Mouse (Mus musculus) neural tube, embryonic 10.5 days (tissue): ENCODE data around the gene Ociad1.

ENCODE experiments used
- DNase-seq: peaks from one replicate; pipeline ENCODE4 v3.0.0-alpha.2; 2017; ENCODE audit warnings: low spot score; ENCODE audit errors: extremely low spot score

The Ociad1 gene

DNA sequence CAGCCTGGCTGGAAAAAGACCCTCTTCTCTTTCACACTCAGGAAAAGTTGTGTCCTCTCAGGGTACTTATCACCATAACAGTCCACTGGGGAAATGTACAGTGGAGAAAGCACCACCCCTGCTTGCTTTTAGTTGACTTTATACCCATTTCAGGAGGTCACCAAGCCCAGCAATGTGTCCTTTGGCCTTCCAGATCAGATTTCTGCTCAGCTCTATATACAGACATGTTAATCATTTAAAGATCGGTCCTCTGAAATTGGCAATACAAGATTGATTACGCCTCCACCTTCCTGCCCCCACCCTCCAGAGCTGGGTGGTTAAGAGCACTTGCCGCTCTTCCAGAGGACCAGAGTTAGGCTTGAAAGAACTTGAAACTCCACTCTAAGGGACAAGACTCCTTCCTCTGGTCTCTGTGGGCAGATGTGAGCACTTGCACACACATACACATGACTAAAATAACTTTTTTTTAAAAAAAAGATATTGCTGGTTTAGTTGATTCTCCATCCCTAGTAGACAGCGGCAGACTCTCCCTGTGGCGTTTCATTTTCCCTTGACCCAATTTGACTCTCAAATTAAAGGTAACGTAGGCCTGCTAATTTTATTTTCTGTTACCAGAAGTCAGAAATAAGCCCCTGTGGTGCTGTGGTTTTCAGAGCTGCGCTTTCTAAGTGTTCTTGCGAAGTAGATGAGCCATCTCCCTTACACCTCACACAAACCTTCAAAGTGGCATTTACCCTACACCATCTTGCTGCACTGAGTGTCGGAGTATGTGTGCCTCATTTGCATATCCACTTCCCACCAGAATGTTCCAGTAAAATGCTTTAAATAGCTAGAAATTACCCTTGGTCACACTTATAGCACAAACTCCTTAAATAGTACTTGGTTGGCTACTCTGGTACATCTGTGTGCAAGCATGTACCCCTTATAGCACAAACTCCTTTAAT lies 47.5 kb downstream of the Ociad1 start:
- DNase-seq: no peak

DNA sequence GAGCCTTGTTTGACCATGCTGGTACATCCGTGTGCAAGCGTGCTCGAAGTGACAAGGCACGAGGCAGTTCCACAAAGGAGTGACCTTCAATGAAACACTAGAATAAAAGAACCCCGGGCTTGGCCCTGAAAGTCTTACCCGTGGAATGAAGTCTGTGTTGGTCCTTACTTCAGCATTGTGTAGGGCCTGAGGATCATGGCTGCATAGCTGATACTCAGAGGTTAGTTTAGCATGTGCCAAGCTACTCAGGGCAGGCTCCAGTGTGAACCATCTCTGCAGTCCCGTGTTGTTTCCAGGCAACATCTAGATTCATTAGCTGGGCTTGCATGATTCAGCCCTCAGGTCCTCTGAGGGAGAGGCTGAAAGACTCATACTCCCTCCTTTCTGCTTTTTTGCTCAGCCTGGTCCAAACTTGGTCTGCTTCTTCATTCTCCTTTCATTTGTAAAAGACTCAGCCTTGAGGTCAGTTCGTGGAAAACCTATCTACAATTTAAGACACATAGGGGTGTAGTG lies 48.2 kb downstream of the Ociad1 start, which contains the start of gene Ociad2:
Ociad2 (minus strand) TSS at position 306 of the 513 bp plus-strand sequence.
- no peak for DNase-seq

DNA sequence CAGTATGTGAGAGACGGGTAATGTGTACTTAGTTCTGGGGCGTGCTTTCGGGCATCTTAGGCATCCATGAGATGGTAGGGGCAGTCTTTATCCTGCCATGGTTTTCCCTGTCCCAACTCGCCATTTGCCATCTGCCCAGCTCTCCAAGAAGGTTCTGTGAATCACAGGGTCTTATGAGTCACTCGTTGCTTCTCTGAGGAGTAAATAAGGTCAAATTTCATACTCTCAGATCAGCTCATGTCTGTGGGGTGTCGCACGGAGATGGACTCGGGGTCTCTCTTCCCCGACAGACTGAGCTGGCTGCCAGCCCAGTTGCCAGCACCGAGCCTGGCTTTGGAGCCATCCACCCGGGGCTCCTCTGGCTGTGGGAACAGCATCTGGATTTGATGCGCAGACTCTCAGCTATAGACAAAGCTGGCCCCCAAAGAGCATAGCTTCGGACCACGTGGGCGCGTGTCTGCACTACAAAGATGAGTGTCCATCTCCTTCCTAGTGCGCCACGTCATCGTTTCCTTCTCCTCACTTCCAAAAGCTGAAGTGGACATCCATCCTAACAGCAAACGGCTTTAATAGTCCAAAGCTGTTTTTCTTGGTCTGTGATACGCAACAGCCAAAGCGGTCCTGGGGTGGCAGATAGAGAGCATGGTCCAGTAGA lies 50.2 kb downstream of the Ociad1 start:
- DNase-seq: no peak

DNA sequence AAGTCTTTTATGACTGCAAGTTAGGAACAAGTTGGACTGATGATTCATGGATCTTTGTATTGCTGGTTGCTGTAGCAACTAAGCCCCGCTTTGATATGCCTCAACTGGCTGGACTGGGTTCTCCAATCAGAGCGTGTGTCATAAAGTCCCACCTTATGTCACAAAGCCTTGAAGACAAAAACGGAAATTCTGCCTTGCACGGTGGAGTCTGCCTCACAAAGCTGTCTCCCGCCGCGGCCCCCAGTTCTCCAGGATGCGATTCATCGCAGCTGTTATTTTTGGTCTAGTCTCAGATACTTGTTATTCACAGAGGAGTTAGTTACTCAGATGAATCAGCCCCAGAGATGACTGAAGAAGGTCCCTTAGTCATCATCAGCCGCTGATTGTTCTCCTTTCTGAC lies 51.7 kb downstream of the Ociad1 start:
- no peak for DNase-seq

DNA sequence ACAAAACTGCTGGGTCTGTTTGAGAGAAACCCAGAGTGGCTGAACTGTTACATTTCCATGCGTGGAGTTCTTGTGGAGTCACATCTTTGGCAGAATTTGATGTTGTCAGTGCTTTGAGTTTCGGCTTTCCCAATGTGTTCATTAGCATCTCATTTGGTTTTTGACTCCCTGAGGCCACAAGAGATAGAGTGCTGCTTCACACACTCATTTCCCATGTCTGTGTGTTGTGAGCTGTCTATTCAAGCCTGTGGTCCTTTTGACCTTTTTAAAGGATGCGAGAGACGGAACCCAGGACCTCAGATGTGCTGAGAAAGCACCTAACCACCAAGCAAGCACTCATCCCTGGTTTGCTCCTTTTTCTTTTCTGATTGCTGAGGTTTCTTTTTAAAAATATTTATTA lies 52.7 kb downstream of the Ociad1 start:
- no peak for DNase-seq

DNA sequence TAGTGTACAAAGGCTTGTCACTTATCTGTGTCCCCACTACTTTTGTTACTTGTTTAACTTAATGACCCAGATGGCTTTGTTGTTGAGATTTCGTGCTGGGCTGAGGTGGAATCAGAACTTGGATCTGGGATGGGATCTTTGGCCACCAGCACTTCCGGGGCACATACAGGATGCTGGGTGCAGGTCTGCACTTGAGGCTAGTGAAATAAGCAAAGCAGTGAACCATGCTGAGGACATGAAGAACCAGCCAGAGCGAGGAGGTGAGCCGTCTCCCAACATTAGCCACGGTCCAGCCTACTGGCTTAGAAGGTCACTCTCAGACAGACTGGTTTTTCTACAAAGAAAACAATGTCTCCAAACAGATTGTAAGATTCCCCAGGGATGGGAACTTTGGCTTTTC lies 56.9 kb downstream of the Ociad1 start:
- DNase-seq: no peak

DNA sequence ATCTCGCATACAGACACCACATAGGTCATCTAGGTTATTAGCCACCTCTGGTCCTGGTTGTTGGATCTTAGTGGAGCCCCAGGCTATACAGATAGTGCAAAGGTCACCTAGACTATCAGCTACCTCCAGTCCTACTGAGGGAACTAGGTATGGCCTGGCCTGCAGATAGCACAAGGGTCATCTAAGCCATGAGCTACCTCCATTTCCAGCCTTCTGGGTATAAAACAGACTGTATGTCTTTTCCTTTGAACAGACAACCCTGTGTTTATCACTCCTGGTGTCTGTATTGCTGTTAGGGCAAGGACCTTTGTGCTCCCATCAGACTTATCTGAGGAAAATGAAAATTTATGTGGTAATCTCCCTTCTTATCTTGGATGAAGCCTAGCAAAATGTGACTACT lies 59.2 kb downstream of the Ociad1 start:
- DNase-seq: no peak

DNA sequence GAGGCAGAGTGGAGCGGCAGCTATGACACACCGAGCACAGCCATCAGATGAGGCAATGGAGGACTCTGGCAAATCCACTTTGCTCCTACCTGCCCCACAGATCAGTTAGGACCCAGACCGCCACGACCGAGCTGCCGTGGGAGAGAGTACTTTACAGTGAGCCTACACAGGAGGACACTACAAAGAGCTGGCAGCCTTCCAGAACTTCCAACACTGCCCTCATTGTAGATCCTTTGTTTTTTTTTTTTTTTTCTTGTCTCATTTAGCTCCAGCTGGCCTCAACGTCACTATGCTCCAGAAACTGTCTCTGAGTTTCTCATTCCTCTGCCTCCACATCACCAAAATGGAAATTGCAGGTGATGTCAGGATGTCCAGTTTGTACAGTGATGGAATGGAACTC lies 60.9 kb downstream of the Ociad1 start:
- DNase-seq: no peak

DNA sequence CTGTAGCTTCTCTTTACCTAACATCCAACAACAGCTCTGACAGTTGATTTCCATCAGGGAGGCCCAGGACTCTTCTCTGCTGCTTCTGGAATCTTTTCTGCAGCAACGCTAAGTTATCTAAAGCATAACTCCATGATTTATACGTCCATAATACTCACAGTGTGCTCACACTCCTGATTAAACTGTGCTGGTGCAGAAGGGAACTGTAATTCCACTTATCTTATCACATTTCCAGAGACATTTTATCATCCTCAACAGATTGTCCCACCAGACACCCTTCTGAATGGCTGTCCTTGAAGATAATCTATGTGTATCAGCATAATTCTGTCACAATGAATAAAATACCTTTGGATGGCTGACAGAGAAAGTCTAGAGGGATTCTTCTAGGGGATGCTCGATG lies 61.4 kb downstream of the Ociad1 start:
- DNase-seq: no peak

DNA sequence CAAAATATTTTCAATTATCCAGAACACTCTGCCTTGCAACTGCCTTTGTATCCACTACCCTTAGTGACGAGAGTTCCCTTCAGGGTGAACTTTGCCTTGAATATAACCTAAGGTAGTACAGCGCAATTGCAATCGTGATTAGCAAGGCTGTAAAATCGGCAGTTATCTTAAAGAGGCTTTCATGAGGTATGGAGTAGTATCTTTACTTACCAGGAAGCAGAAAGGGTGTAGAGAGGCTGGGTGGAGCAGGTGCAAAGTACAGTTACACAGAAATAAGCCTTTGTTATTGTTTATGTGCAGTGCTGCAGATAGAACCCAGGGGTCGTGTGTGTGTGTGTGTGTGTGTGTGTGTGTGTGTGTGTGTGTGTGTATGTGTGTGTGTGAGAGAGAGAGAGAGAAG lies 62.8 kb downstream of the Ociad1 start:
- no peak for DNase-seq

DNA sequence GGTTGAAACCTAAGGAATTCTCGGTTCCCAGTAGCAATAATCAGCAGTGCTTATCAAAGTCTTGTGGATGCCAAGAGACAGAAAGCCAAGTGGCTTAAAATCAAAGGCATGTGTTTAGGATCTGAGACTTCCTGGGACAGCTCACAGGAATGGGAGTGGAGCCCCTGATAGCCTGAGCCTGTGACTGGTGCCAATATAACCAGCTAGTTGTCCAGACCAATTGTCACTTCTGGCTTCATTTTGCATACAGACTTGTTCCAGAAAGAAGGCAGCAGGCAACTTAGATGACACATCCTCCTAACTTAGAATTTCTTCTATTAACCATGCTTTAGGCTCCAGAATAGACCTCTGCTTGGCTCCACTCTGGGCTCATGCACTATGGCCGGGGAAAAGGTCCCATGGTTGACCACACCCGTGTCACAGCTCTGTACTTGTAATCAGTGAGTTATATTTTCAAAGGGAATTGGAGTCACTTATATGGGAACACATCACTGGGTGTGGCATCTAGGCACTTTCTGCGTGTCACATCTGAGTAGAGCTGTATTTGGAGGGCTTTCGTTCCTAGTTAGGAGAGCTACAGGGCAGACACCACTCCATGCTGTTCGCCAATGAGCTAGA lies 66.7 kb downstream of the Ociad1 start:
- no peak for DNase-seq

DNA sequence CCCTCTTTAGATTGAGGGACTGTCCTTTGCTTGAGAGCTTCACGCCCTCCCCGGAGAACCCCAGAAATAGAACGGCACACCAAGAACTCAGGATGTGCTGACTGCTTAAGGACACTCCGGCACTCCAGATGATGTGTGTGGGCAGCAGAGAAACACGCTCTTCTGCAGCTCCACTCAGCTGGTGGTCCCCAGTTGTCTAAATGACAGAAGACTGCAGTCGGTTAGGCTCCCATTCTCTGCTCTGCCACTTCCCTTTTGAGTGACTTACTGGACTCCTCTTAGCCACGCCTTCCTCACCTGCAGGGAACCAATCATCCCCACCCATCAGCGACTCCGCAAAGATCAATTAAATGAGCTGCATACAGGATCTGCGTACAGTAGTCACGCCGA lies 67.2 kb downstream of the Ociad1 start:
- no peak for DNase-seq

DNA sequence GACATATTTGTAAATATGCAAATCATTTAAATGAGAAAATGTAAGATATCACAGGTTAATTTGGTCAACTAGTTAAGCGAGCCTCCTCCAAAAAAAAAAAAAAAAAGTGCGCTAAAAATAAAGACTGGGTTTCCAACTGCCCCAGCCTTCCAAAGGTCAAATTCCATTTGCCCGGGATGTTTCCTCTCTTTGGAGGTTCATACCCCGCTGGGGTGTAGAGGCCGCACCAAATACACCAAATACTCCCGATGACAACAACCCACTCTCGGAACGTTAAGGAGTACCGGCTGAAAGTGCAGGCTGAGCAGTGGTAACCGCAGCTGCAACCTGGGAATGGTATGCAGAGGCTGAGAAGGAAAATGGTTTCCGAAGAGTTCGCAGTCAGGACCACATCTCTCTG lies 67.7 kb downstream of the Ociad1 start:
- no peak for DNase-seq

DNA sequence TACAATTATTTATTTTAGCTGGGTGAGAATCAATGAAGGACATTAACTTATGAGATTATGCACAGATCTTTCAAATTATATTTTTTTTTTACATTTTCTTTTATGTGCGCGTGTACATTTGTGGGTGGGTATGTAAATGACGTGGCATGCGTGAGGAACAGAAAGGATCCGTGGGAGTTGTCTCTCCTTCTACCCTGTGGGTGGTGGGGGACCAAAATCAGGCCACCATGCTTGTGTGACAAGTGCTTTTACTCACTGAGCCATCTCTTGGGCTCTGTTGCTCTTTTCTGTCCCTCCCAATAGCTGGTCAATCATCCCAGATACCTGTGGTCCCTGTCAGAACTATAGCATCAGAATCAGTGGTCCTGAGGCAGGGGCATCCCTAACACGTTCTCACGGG lies 69.8 kb downstream of the Ociad1 start:
- no peak for DNase-seq

DNA sequence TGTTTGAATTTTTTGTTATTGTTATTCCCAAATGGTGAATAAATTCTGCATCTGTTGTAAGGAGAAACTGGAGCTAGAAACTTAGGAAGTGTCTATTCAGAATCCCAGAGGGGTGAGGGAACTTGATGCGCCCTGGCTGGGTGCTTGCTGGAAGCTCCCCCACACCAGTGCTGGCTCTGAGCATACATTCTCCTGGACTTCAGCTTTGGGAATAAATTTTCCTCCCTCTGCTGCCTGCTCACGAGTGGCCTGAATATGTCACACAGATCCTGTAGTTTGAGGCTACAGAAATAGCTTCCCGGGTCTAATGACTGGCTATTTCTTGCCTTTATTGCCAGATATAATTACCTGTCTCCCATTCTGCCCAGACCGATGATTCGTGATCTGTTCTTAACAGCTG lies 70.2 kb downstream of the Ociad1 start:
- DNase-seq: no peak
